Mouse (Mus musculus) forebrain, embryonic 14.5 days (tissue): ENCODE measurements around the gene Map2k3. TPM values are rescaled to one million over a fixed set of nuclear protein-coding genes. Genes with fewer than 3 reads are reported as not detected.

Source experiments
- ATAC-seq: fragments of 200-750 bp; cut with Nextera tagmentation; 2 replicates; pipeline ENCODE4 v1.8.0; 2017; ENCODE audit warnings: mild to moderate bottlenecking, moderate library complexity
- DNase-seq: peaks from one replicate; pipeline ENCODE4 v3.0.0-alpha.2; 2015; ENCODE audit warnings: low spot score
- H3K27ac ChIP-seq: fragments of 300-500 bp; sonication (generic); 2 replicates; pipeline ENCODE4 v1.5.1; 2014; ENCODE audit warnings: low read depth, mild to moderate bottlenecking, control low read depth, low read length, moderate library complexity
- H3K27me3 ChIP-seq: fragments of 300-500 bp; sonication (generic); replicated peaks from 2 replicates; pipeline ENCODE4 v1.6.1; 2014; ENCODE audit warnings: low read length, control low read depth, mixed read lengths; ENCODE audit not compliant: control insufficient read depth, insufficient read depth
- H3K36me3 ChIP-seq: fragments of 300-500 bp; sonication (generic); 2 replicates; pipeline ENCODE4 v1.6.1; 2014; ENCODE audit warnings: low read length, control low read depth; ENCODE audit not compliant: control insufficient read depth, insufficient read depth
- H3K4me1 ChIP-seq: fragments of 300-500 bp; sonication (generic); 2 replicates; pipeline ENCODE4 v1.6.1; 2014; ENCODE audit warnings: antibody characterized with exemption, low read length, control low read depth; ENCODE audit not compliant: control insufficient read depth, insufficient read depth
- H3K4me2 ChIP-seq: fragments of 300-500 bp; sonication (generic); 2 replicates; pipeline ENCODE4 v1.6.1; 2014; ENCODE audit warnings: mild to moderate bottlenecking, control low read depth, low read length
- H3K4me3 ChIP-seq: fragments of 300-500 bp; sonication (generic); 2 replicates; pipeline ENCODE4 v1.5.1; 2014; ENCODE audit warnings: low read depth, low read length, control low read depth
- H3K9ac ChIP-seq: fragments of 300-500 bp; sonication (generic); 2 replicates; pipeline ENCODE4 v1.6.1; 2014; ENCODE audit warnings: mild to moderate bottlenecking, low read length, control low read depth, moderate library complexity
- H3K9me3 ChIP-seq: fragments of 300-500 bp; sonication (generic); replicated peaks from 2 replicates; pipeline ENCODE4 v1.6.1; 2016; ENCODE audit warnings: low read length, control low read depth, mixed read lengths; ENCODE audit not compliant: control insufficient read depth
- WGBS: fragments of 180-500 bp; shearing (Covaris S2); extraction: QIAGEN DNeasy Blood & Tissue Kit; methylation state at CpG from one replicate; pipeline ENCODE4 v1.1.7; 2014; 5-methylcytosine and 5-hydroxymethylcytosine counted together
- polyA plus RNA-seq: library from polyadenylated mRNA; unstranded; fragments of >200 nt; fragmentation: Nextera tagmentation; extraction: Ambion mirVana; gene quantifications from 2 replicates; pipeline ENCODE4 v1.2.1, GENCODE M21; 2014

Map2k3 gene
- polyA plus RNA-seq, 1 experiment from 2014 or later: 23.7 TPM

DNA sequence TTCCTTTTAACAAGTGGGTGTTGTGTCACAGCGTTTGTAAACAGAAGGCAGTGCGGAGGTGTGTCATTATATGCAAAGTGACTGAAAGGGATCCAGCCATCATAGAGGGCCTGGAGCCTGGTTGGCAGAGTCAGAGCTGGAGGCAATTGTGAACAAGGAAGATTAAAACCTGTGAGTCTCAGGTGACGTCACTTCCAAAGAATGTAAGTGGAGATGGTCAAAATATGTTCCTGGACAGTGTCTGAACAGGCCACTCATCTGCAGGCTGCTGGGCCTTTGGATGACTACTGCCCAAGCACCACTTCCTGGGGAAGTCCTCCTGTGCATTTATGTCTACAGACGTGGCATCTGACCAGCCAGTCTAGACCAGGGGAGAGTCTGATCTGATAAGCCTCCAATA, 16.6 kb upstream of the Map2k3 start:
- Histone ChIP-seq H3K27me3 (no peaks in the 10 kb centered on the region), H3K4me2 (no peak overlapping the region), H3K4me1 (peaks cover 13% of the 10 kb centered on the region), H3K27ac (no peak overlapping the region), H3K9ac (peak overlapping the region; percentile 17; the same call in 1 of the 2 replicates), H3K36me3 (no peaks in the 10 kb centered on the region), H3K9me3 (no peaks in the 10 kb centered on the region), H3K4me3 (no peak overlapping the region)
- DNase-seq (no peak), ATAC-seq (no peak)
- WGBS: 76% methylated on average over 4 of the region's 4 CpGs

DNA sequence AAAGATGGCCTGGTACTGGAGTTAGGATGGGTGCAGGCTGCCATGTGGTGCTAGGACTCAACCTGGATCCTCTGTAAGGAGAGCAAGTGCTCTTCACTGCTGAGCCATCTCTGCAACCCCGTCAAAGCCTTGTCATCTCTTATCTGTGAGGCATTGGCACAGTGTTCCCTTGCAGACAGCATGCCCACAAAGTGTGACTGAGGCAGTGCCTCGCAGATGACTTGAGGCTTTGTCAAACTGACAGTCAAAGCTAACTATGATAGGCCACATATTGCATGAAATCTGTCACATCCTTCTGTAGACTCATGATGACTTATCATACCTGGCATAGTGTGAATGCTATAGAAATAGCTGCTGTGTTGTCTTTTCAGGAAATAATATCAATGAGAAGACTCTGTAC, 11.8 kb upstream of the Map2k3 start:
- H3K4me2 ChIP-seq: no peak overlapping the region
- H3K4me1 ChIP-seq: no peaks in the 10 kb centered on the region
- H3K4me3 ChIP-seq: no peak overlapping the region
- no peak overlapping the region for H3K9ac ChIP-seq
- ATAC-seq (peak; percentile 57; the same call in 1 of the 2 replicates), DNase-seq (peak; percentile 45)
- H3K27me3 ChIP-seq: no peaks in the 10 kb centered on the region
- H3K27ac ChIP-seq: no peak overlapping the region
- no peaks in the 10 kb centered on the region for H3K36me3 ChIP-seq
- H3K9me3 ChIP-seq: no peaks in the 10 kb centered on the region
- 64% methylated on average over 2 of the region's 2 CpGs for WGBS

- WGBS: 81% methylated on average over 1 of the region's 1 CpGs
- 0 out of 2 replicates have a peak, but pooled peaks cover 2% of the 10 kb centered on the region for H3K4me1 ChIP-seq
- ATAC-seq: no peak
These were observed 9.6 kb upstream of the Map2k3 start for GRCm38 (mm10) chr11:60922195-60922594.

GRCm38 (mm10) chr11:60922964-60923363, 8.9 kb upstream of the Map2k3 start:
- Histone ChIP-seq H3K36me3 (no peaks in the 10 kb centered on the region), H3K4me3 (no peak overlapping the region), H3K4me1 (0 out of 2 replicates have a peak, but pooled peaks cover 2% of the 10 kb centered on the region), H3K27ac (no peak overlapping the region), H3K4me2 (no peak overlapping the region), H3K27me3 (no peaks in the 10 kb centered on the region), H3K9me3 (no peaks in the 10 kb centered on the region), H3K9ac (no peak overlapping the region)
- DNase-seq: no peak
- WGBS: 62% methylated on average over 5 of the region's 5 CpGs
- no peak for ATAC-seq

More at GRCm38 (mm10) chr11:60922195-60922594, 9.6 kb upstream of the Map2k3 start:
- Histone ChIP-seq H3K36me3 (no peaks in the 10 kb centered on the region), H3K27ac (no peak overlapping the region), H3K4me3 (no peak overlapping the region), H3K9me3 (no peaks in the 10 kb centered on the region), H3K4me2 (no peak overlapping the region), H3K27me3 (no peaks in the 10 kb centered on the region), H3K9ac (no peak overlapping the region)
- no peak for DNase-seq

DNA sequence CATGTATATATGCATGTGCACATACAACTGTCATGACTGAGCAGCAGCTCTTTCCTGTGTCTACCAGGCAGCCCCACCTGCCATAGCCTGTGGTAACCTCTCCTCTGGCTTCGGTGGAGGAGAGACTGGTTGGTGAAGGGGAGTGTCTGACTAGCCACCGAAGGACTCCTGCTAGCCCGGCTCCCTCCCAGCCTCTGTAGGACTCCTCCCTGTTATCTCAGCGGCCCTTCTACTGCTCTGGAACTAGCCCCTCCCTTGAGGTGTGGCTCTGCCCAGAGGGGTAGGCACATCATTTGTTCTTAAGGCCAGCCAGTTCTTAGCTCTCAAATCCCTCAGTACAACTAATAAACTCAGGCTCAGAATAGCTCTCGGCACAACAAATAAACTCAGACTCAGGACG, 7.3 kb upstream of the Map2k3 start:
- Histone ChIP-seq H3K4me3 (no peak overlapping the region), H3K36me3 (no peaks in the 10 kb centered on the region), H3K27ac (no peak overlapping the region), H3K4me2 (no peak overlapping the region), H3K4me1 (0 out of 2 replicates have a peak, but pooled peaks cover 2% of the 10 kb centered on the region), H3K9ac (no peak overlapping the region), H3K9me3 (no peaks in the 10 kb centered on the region), H3K27me3 (no peaks in the 10 kb centered on the region)
- WGBS: 58% methylated on average over 6 of the region's 6 CpGs
- DNase-seq: no peak
- no peak for ATAC-seq

GRCm38 (mm10) chr11:60924981-60925380, 6.9 kb upstream of the Map2k3 start:
- 0 out of 2 replicates have a peak, but pooled peaks cover 2% of the 10 kb centered on the region for H3K4me1 ChIP-seq
- H3K9me3 ChIP-seq: no peaks in the 10 kb centered on the region
- 92% methylated on average over 1 of the region's 1 CpGs for WGBS
- H3K27ac ChIP-seq: no peak overlapping the region
- H3K4me3 ChIP-seq: no peak overlapping the region
- ATAC-seq: no peak
- DNase-seq: no peak
- H3K9ac ChIP-seq: no peak overlapping the region
- no peaks in the 10 kb centered on the region for H3K27me3 ChIP-seq
- H3K36me3 ChIP-seq: no peaks in the 10 kb centered on the region
- H3K4me2 ChIP-seq: no peak overlapping the region

GRCm38 (mm10) chr11:60927264-60927663, 4.6 kb upstream of the Map2k3 start:
- no peak overlapping the region for H3K9ac ChIP-seq

DNA sequence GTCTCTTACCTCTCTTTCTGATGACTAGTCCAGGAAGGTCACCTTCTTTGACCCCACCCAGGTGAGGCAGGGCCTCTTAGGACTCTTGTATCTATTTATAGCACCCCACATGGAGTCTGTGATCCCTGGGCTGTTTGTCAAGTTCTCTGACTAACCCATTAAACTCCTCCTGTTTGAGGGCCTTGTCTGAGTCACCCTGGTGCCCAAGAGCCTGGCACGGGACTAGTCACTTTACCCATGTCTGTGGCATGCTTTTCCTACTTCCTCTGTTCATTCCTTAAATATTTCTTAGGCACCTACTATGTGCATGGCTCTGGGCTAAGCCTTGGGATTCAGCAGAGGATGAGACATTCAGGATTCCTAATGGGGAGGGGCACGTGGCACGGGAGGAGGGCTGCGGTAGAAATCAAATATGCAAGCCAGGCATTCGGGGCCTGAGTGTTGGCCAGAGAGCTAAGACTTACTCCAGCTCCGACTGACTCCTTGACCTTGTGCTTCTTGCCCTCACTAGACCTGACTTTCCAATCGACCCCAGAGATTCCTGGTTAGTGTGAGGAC, 1.0 kb upstream of the Map2k3 start:
- Histone ChIP-seq H3K4me3 (peak overlapping the region; percentile 73), H3K4me2 (peak overlapping the region; percentile 89), H3K27ac (no peak overlapping the region), H3K27me3 (no peaks in the 10 kb centered on the region), H3K9ac (peak overlapping the region; percentile 59), H3K9me3 (no peaks in the 10 kb centered on the region), H3K36me3 (no peaks in the 10 kb centered on the region), H3K4me1 (peaks cover 19% of the 10 kb centered on the region)
- no peak for ATAC-seq
- no peak for DNase-seq
- 30% methylated on average over 7 of the region's 7 CpGs for WGBS

More at GRCm38 (mm10) chr11:60927264-60927663, 4.6 kb upstream of the Map2k3 start:
- 0 out of 2 replicates have a peak, but pooled peaks cover 8% of the 10 kb centered on the region for H3K4me1 ChIP-seq
- peak overlapping the region; percentile 41 for H3K4me2 ChIP-seq
- no peak overlapping the region for H3K27ac ChIP-seq
- H3K9me3 ChIP-seq: no peaks in the 10 kb centered on the region
- DNase-seq (peak; percentile 95), ATAC-seq (peak; percentile 67)
- H3K27me3 ChIP-seq: no peaks in the 10 kb centered on the region
- whole genome bisulfite sequencing: 2% methylated on average over 9 of the region's 9 CpGs
- no peak overlapping the region for H3K4me3 ChIP-seq
- no peaks in the 10 kb centered on the region for H3K36me3 ChIP-seq

DNA sequence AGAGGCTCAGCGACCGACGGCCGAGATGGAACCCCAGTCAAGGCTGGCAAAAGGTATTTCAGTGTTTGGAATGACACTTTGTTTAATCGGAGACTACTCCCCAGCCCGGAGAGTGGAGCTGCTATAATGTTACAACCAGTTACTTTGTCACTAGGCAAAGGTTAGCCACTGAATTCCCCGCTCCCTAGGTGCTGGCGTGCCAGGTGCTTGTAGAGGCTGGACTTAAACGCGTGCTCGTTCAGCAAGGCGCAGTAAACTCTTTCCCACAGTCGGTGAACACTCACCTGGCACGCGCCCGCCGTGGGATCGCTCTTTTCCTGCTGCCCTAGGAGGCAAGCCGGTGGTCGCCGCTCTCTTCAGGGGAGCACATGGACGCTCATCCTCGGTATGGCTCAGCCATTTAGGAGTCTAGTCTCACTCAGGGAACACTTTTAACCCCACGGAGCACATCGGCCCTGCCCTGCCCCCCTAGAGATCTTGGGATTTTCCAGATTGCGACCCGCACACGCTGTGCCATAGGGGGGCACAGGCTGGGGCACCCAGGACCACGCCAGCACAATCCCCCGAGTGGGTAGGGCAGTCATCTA, 458 bp upstream of the Map2k3 start:
- Histone ChIP-seq H3K9me3 (no peaks in the 10 kb centered on the region), H3K9ac (peak overlapping the region; percentile 59), H3K4me2 (peak overlapping the region; percentile 89), H3K27me3 (no peaks in the 10 kb centered on the region), H3K4me3 (peak overlapping the region; percentile 73), H3K27ac (no peak overlapping the region), H3K36me3 (no peaks in the 10 kb centered on the region), H3K4me1 (peaks cover 19% of the 10 kb centered on the region)
- 4% methylated on average over 30 of the region's 30 CpGs for WGBS
- DNase-seq: no peak
- ATAC-seq: no peak
